Mouse (Mus musculus) neural tube, embryonic 15.5 days (tissue): ENCODE data around the gene Aftph. TPM values are rescaled to one million over a fixed set of nuclear protein-coding genes. Genes with fewer than 3 reads are reported as not detected.

ENCODE experiments used
- ATAC-seq: fragments of 200-750 bp; cut with Nextera tagmentation; 2 replicates; pipeline ENCODE4 v1.8.0; 2017; ENCODE audit warnings: mild to moderate bottlenecking, moderate TSS enrichment, moderate library complexity; ENCODE audit not compliant: low FRiP score
- H3K27ac ChIP-seq: fragments of 300-500 bp; sonication (generic); replicated peaks from 2 replicates; pipeline ENCODE4 v1.5.1; 2015; ENCODE audit warnings: mild to moderate bottlenecking, inconsistent platforms
- H3K27me3 ChIP-seq: fragments of 300-500 bp; sonication (generic); replicated peaks from 2 replicates; pipeline ENCODE4 v1.6.1; 2015; ENCODE audit warnings: inconsistent platforms
- H3K36me3 ChIP-seq: fragments of 300-500 bp; sonication (generic); 2 replicates; pipeline ENCODE4 v1.6.1; 2015; ENCODE audit warnings: inconsistent platforms
- H3K4me1 ChIP-seq: fragments of 300-500 bp; sonication (generic); 2 replicates; pipeline ENCODE4 v1.6.1; 2015; ENCODE audit warnings: inconsistent platforms
- H3K4me2 ChIP-seq: fragments of 300-500 bp; sonication (generic); 2 replicates; pipeline ENCODE4 v1.6.1; 2015; ENCODE audit warnings: inconsistent platforms, mild to moderate bottlenecking, moderate library complexity
- H3K4me3 ChIP-seq: fragments of 300-500 bp; sonication (generic); replicated peaks from 2 replicates; pipeline ENCODE4 v1.5.1; 2015; ENCODE audit warnings: mild to moderate bottlenecking, inconsistent platforms
- H3K9ac ChIP-seq: fragments of 300-500 bp; sonication (generic); replicated peaks from 2 replicates; pipeline ENCODE4 v1.6.1; 2015; ENCODE audit warnings: mild to moderate bottlenecking, inconsistent platforms
- H3K9me3 ChIP-seq: fragments of 300-500 bp; sonication (generic); replicated peaks from 2 replicates; pipeline ENCODE4 v1.6.1; 2016; ENCODE audit warnings: inconsistent platforms
- WGBS: fragments of 180-500 bp; shearing (Covaris S2); methylation state at CpG from one replicate; pipeline ENCODE4 v1.1.7; 2015; ENCODE audit warnings: mixed read lengths; 5-methylcytosine and 5-hydroxymethylcytosine counted together
- polyA plus RNA-seq: library from polyadenylated mRNA; unstranded; fragments of >200 nt; fragmentation: Nextera tagmentation; extraction: Ambion mirVana; gene quantifications from 2 replicates; pipeline ENCODE4 v1.2.1, GENCODE M21; 2015

Aftph gene
- polyA plus RNA-seq, 1 experiment from 2014 or later = 33.8 TPM

- no peak for ATAC-seq
- Histone ChIP-seq H3K9me3 (no peaks in the 10 kb centered on the region), H3K4me3 (no peak overlapping the region), H3K36me3 (no peaks in the 10 kb centered on the region), H3K9ac (no peak overlapping the region), H3K27ac (no peak overlapping the region), H3K27me3 (no peaks in the 10 kb centered on the region), H3K4me2 (no peak overlapping the region), H3K4me1 (peaks cover 27% of the 10 kb centered on the region)
- 91% methylated on average over 14 of the region's 14 CpGs for WGBS
These were observed 81.0 kb downstream of the Aftph start for GRCm38 (mm10) chr11:20660111-20661097.

DNA sequence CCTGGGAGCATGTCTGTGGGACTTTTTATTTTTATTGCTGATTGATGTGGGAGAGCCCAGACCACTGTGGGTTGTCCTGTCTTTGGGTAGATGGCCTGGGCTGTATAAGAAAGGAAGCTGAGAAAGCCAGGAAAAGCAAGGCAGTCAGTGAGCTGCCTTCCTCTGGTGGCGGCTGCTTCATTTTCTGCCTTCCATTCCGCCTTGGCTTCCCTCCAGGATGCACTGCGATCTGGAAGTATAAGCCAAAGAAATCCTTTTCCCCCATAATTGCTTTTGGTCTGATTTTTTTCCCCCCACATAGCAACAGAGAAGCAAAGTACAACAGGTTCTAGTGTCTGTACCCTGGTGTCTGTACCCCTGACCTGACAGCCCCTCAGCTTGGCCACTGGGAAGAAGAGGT lies 82.3 kb downstream of the Aftph start:
- Histone ChIP-seq H3K27ac (no peak overlapping the region), H3K4me3 (no peak overlapping the region), H3K4me1 (peaks cover 37% of the 10 kb centered on the region), H3K9ac (no peak overlapping the region), H3K36me3 (no peaks in the 10 kb centered on the region), H3K4me2 (no peak overlapping the region), H3K27me3 (no peaks in the 10 kb centered on the region), H3K9me3 (no peaks in the 10 kb centered on the region)
- no peak for ATAC-seq
- WGBS = 68% methylated on average over 3 of the region's 3 CpGs

DNA sequence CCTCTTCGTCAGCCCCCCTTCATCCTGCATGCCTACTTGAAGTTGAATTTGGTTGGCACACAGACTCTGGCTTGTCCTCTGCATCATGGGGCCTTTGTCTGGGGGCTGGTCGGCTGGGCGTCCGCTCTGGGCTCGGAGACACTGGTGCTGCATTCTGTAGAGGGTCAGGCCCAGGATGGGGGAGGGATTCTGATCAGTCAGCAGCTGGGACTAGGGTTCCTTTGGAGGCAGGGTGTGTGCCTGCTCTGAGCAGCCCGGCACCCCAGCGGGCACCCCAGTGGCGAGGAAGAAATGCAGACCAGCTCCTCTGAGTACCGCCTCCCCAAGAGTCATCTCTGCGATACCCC lies 84.7 kb downstream of the Aftph start:
- Histone ChIP-seq H3K9ac (no peak overlapping the region), H3K4me2 (peak overlapping the region; percentile 41), H3K4me1 (peaks cover 32% of the 10 kb centered on the region), H3K4me3 (no peak overlapping the region), H3K9me3 (no peaks in the 10 kb centered on the region), H3K36me3 (no peaks in the 10 kb centered on the region), H3K27me3 (no peaks in the 10 kb centered on the region), H3K27ac (peak overlapping the region; percentile 83)
- ATAC-seq = peak; percentile 30; the same call in 1 of the 2 replicates
- 16% methylated on average over 10 of the region's 10 CpGs for WGBS

DNA sequence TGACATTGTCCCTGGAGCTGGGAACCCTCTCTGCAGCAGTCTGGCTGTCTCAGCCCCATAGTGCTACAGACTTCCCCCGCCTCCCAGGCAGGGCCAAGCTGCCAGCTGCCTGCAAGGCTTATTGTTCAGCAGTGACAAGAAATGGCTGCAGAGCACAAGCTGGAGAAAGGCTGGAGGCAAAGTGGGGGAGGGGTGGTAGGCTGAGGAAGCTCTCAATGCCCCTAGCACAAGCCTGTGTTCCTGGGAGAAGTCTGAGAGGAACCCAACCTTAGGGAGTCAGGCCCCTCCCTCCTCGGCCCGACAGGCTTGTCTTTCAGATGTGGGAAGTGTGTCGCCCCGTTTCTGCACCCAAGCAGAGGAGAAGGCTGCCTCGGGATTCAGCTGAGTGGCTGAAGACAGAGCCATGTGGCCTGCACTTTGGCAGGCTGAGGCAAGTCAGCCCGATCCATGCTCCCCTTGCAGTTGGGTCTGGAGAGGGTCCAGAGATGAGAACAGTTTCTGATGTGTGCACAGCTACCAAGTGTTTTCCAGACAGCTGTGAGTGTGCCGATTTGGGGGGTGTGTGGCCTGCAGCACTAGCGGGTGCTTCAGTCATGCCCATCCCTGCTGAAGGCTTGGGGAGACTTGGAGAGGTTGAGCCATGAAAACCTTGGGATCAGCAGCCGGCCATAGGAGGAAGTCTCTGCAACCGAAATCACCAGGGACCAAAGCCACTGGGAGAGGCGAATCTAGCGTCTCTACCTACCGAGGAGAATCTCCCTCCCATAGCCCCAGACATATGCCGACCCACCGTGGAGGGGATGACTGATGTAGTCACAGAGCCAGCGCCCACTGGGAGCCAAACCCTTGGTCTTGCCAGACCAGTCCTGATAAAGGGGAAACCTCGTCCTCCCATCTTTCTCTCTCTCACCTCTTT lies 85.3 kb downstream of the Aftph start:
- Histone ChIP-seq H3K36me3 (no peaks in the 10 kb centered on the region), H3K4me2 (peak overlapping the region; percentile 41), H3K9me3 (no peaks in the 10 kb centered on the region), H3K9ac (0 out of 2 replicates have a peak overlapping the region, but pooled peaks have one; percentile 28), H3K4me1 (peaks cover 32% of the 10 kb centered on the region), H3K27me3 (no peaks in the 10 kb centered on the region), H3K27ac (peak overlapping the region; percentile 83), H3K4me3 (0 out of 2 replicates have a peak overlapping the region, but pooled peaks have one; percentile 3)
- peak; percentile 84 for ATAC-seq
- 12% methylated on average over 18 of the region's 18 CpGs for WGBS

- ATAC-seq = no peak
- Histone ChIP-seq H3K9me3 (no peaks in the 10 kb centered on the region), H3K27me3 (no peaks in the 10 kb centered on the region), H3K4me3 (no peak overlapping the region), H3K9ac (no peak overlapping the region), H3K4me1 (peaks cover 43% of the 10 kb centered on the region), H3K27ac (no peak overlapping the region), H3K36me3 (peaks cover 9% of the 10 kb centered on the region; the same call in 1 of the 2 replicates), H3K4me2 (no peak overlapping the region)
- WGBS = 74% methylated on average over 1 of the region's 1 CpGs
These were observed 90.2 kb downstream of the Aftph start for GRCm38 (mm10) chr11:20651166-20651565.

GRCm38 (mm10) chr11:20650006-20650639 lies 91.3 kb downstream of the Aftph start:
- H3K9ac ChIP-seq = no peak overlapping the region
- WGBS = 21% methylated on average over 17 of the region's 17 CpGs

GRCm38 (mm10) chr11:20649477-20649876 lies 91.9 kb downstream of the Aftph start:
- Histone ChIP-seq H3K9me3 (no peaks in the 10 kb centered on the region), H3K4me2 (no peak overlapping the region), H3K4me1 (peaks cover 30% of the 10 kb centered on the region), H3K27me3 (no peaks in the 10 kb centered on the region), H3K9ac (no peak overlapping the region), H3K36me3 (peaks cover 9% of the 10 kb centered on the region; the same call in 1 of the 2 replicates), H3K4me3 (no peak overlapping the region), H3K27ac (no peak overlapping the region)
- WGBS = 33% methylated on average over 5 of the region's 5 CpGs
- 0 out of 2 replicates have a peak, but pooled peaks have one; percentile 10 for ATAC-seq

More at GRCm38 (mm10) chr11:20650006-20650639, 91.3 kb downstream of the Aftph start:
- Histone ChIP-seq H3K4me3 (no peak overlapping the region), H3K36me3 (peaks cover 9% of the 10 kb centered on the region; the same call in 1 of the 2 replicates), H3K4me1 (peaks cover 33% of the 10 kb centered on the region), H3K4me2 (no peak overlapping the region), H3K27ac (no peak overlapping the region), H3K9me3 (no peaks in the 10 kb centered on the region), H3K27me3 (no peaks in the 10 kb centered on the region)
- peak; percentile 36; the same call in 1 of the 2 replicates for ATAC-seq

GRCm38 (mm10) chr11:20647902-20648625 lies 93.3 kb downstream of the Aftph start:
- Histone ChIP-seq H3K4me2 (no peak overlapping the region), H3K4me1 (peaks cover 29% of the 10 kb centered on the region)
- ATAC-seq = no peak

GRCm38 (mm10) chr11:20646986-20647726 lies 94.2 kb downstream of the Aftph start:
- no peak overlapping the region for H3K27ac ChIP-seq
- no peak overlapping the region for H3K4me2 ChIP-seq
- no peak for ATAC-seq
- no peaks in the 10 kb centered on the region for H3K27me3 ChIP-seq
- no peak overlapping the region for H3K9ac ChIP-seq
- WGBS = 28% methylated on average over 10 of the region's 10 CpGs
- peaks cover 9% of the 10 kb centered on the region; the same call in 1 of the 2 replicates for H3K36me3 ChIP-seq
- H3K4me1 ChIP-seq = peaks cover 29% of the 10 kb centered on the region
- H3K9me3 ChIP-seq = no peaks in the 10 kb centered on the region
- H3K4me3 ChIP-seq = no peak overlapping the region

More at GRCm38 (mm10) chr11:20647902-20648625, 93.3 kb downstream of the Aftph start:
- peaks cover 9% of the 10 kb centered on the region; the same call in 1 of the 2 replicates for H3K36me3 ChIP-seq
- H3K4me3 ChIP-seq = no peak overlapping the region
- H3K9me3 ChIP-seq = no peaks in the 10 kb centered on the region
- 61% methylated on average over 19 of the region's 19 CpGs for WGBS
- no peak overlapping the region for H3K27ac ChIP-seq
- H3K27me3 ChIP-seq = no peaks in the 10 kb centered on the region
- H3K9ac ChIP-seq = no peak overlapping the region

GRCm38 (mm10) chr11:20646142-20646541 lies 95.2 kb downstream of the Aftph start:
- H3K27ac ChIP-seq = no peak overlapping the region
- no peaks in the 10 kb centered on the region for H3K9me3 ChIP-seq
- peaks cover 30% of the 10 kb centered on the region for H3K4me1 ChIP-seq
- no peak overlapping the region for H3K4me2 ChIP-seq
- 56% methylated on average over 6 of the region's 6 CpGs for WGBS
- H3K4me3 ChIP-seq = no peak overlapping the region
- peaks cover 9% of the 10 kb centered on the region; the same call in 1 of the 2 replicates for H3K36me3 ChIP-seq
- no peak overlapping the region for H3K9ac ChIP-seq
- no peak for ATAC-seq
- no peaks in the 10 kb centered on the region for H3K27me3 ChIP-seq
